Mouse (Mus musculus) Muller cell, postnatal 12 days (primary cell): ENCODE data around the gene Cnksr1.

ENCODE experiments used
- DNase-seq: peaks from one replicate; pipeline ENCODE4 v3.0.0-alpha.2; 2015; ENCODE audit errors: inconsistent ontology term

Cnksr1 gene

DNA sequence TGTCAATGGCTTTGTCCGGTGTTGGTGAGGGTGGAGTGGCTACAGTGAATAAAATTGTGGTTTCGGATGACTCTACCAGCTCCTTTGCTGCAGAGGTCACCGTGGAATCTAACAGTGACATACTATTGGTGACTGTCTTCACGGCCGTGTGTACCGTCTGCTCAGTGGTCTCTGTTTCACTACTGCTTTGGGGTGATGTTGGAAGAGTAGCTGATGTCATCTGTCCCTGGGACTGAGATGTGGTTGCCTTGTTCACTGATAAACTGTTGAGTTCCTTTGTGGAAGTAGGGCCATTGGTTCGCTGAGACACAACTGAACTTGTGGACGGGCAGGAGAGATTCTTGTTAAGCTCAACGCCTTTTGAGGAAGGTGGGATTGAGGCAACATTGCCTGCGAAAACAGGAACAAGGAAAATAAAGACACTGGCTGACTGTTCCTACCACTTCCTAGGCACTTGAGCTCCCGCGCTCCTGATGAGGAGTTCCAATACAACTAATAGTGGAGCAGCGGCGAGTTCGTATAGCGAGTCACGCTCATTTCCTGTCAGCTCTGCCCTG lies 34.8 kb downstream of the Cnksr1 start:
- no peak for DNase-seq

DNA sequence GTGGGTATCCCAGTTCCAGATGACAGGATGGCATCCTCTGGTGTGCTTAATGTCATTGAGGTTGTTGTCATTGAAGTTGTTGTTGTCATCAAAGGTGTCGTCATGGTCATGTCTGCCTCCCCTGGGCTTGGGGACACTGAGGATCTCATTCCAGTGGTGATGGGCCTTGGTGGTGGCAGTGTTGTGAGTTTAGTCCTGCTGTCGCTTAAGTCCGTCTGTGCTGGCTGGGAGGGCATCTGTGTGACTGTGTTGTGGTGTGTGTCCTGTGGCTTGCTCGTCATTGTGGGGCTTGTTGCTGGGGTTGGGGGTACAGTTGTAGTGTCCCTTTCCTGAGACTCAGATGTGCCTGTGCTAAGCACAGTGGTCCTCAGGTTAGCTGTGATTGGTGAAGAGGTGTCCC lies 35.3 kb downstream of the Cnksr1 start, which contains the start of gene Gm7534:
Gene Gm7534 (minus strand): TSS at position 101 of the 400 bp plus-strand sequence.
- no peak for DNase-seq

DNA sequence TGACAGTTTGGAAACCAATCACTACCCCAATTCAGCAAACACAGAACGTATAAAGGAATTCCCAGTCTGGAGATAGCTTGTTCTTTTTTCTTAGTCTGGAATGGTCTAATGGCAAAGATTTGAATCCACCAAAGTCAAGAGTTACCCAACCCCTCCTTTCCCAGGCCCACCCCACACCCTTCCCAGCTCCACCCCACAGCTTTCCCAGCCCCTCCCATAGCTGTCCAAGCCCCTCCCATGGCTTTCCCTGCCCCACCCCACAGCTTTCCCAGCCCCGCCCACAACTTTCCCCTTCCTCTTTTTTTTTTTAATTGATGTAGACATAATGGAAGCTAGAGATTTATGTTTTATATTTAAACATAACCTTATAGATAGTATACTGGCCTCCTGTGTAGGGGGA lies 38.8 kb downstream of the Cnksr1 start:
- no peak for DNase-seq

DNA sequence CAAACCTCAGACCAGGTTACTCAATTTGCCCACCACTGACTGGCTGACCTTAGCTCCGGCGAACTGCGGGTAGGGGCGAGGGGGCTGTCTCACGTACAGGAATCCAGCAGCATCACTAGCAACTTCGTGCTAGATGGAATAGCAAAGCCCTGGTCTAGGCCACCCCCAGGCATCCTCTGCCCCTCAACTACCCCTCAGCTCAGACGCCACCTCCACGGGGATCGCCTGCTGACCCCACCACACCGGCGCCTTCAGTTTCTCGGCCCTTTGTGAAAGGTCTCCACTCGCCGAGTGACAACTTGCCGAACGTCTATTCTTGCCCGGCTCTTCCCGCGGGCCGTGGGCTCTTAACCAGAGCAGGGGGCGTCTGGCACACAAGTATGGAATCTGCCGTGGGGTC lies 51.9 kb downstream of the Cnksr1 start:
- no peak for DNase-seq

DNA sequence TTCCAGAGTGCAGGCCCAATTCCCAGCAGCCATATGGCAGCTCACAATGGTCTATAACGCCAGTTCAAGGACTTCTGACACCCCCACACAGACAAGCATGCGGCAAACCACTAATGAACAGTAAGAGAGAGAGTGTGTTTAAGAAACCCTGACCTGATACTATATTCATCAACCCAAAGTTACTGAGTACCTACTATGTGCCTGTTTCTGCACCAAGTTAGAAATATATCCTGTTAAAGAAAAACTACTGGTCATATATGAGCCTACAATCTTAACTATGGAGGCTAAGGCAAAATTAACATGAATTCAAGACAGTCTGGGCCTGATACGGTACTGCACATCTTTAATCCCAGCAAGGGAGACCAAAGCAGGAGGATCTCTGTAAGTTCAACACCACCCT lies 52.6 kb downstream of the Cnksr1 start:
- no peak for DNase-seq

- DNase-seq = no peak
Observed at GRCm38 (mm10) chr4:134183711-134184110, 54.5 kb downstream of the Cnksr1 start.

DNA sequence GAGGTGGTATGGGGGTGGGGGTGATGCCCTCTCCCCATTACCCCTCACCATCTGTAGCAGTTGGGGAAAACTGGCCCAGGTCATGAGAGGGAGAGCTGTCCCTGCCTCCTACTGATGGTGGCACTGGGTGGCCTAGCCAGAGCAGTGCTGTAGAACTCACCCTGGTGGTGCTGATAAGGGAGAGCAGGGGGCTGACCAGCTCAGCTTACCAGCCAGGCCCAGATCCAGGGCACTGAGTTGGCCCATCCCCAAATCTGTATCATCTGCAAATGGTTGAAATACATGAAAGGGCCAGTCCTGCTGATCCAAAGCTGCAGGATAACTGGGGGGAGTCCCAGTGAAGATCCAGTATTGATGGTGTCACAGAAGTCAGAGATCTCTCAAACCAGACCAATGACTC lies 56.4 kb downstream of the Cnksr1 start:
- DNase-seq = peak; percentile 4

GRCm38 (mm10) chr4:134181112-134181511 lies 57.1 kb downstream of the Cnksr1 start:
- DNase-seq = no peak
